Mouse (Mus musculus) liver, adult 2 months (tissue): ENCODE measurements around the gene Atp5g3.

Source experiments
- CTCF ChIP-seq: fragments of 200-500 bp; IDR thresholded peaks from 2 replicates; pipeline ENCODE4 v1.5.1; 2011; ENCODE audit warnings: low read depth, low read length, control low read depth
- POLR2A ChIP-seq: fragments of 200-500 bp; IDR thresholded peaks from 2 replicates; pipeline ENCODE4 v1.6.1; 2011; ENCODE audit warnings: low read length, control low read depth; ENCODE audit not compliant: insufficient read depth; ENCODE audit errors: extremely low read depth

DNA sequence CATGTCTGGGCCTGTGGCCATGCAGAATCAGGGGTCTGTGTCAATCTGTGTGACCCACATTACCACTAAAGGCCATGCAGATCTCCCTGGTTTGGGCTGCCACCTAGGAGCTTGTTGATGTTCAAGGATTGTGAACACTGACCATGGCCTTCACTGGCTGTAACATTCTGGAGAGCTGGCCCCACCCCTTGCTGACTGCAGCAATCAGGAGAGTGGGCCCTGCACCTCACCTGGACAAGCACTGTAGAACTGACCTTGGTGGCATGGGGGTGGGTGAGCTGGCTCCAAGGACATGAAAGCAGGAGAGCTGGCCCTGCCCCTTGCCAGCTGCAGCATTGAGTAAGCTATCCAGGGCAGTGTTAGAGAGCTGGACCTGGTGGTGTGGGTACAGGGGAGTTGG, 16.6 kb upstream of the Atp5g3 start:
- TF ChIP-seq POLR2A (no peak), CTCF (no peak)
